Mouse (Mus musculus): ENCODE data around the gene Higd2a. TPM values are rescaled to one million over a fixed set of nuclear protein-coding genes. Genes with fewer than 3 reads are reported as not detected.
A peak's percentile ranks its signal among the peaks of the same experiment; 100 is the strongest.

Higd2a gene
- total and polyA plus RNA-seq, 3 experiments = 51.6 to 106 (median 86.0) TPM

DNA sequence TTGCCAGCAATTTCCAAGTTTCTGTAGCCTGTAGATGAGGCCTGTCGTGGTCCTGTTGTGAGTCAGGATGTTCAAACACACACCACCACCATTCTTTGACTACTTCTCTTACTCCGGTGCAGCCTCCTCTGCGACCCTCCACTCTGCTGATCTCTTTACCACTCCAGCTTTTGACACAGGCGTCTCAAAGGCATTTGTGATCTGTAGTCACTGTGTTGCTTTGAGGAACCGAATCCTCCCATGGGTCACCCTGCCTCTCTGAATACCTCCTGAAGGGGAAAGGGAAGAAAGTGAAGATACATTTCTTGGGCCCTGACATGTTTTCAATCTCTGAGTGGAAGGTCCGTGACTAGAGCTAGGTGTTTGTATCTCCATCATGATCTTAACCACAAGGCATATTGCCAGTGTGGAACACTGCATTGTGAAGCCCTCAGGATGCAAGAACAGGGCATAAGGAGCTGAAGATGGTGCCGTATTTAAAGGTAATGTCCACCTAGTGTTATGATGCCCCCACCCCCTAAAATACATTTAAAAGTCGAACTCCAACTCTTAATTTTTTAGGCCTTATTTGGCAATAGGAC, 1.9 kb downstream of the Higd2a start:
- Histone ChIP-seq H3K4me1 (ENCODE audit: control insufficient read depth in 1 of 2, insufficient read depth in 2 of 2) (peaks cover 7 to 30% of the 10 kb centered on the region in 2 experiments), H3K27ac (ENCODE audit: insufficient read depth, low read depth) (no peak overlapping the region), H3K9ac (ENCODE audit: insufficient read depth, low read depth) (no peak overlapping the region), H3K79me2 (replicated peaks; ENCODE audit: control insufficient read depth, extremely low read depth, insufficient read depth, poor library complexity, severe bottlenecking) (peaks cover 28% of the 10 kb centered on the region), H3K4me2 (ENCODE audit: insufficient read depth, low read depth, poor library complexity, severe bottlenecking) (peak overlapping the region; percentile 65), H3K27me3 (replicated peaks) (no peaks in the 10 kb centered on the region), H3K4me3 (replicated peaks in 1 of 3; ENCODE audit: low read depth in 2 of 3, low read length in 2 of 3, poor library complexity in 1 of 3) (no peak overlapping the region), H3K36me3 (replicated peaks in 1 of 2; ENCODE audit: control insufficient read depth in 1 of 2, insufficient read depth in 1 of 2, low read length in 1 of 2) (peaks cover 8 to 70% of the 10 kb centered on the region in 2 experiments), H3K9me3 (replicated peaks; ENCODE audit: low read length) (no peaks in the 10 kb centered on the region)
- in situ Hi-C loops (cut with MboI; ENCODE audit: low pct_ligation_motif_present, low pct_unique_long_range_greater_than_20kb, low sequenced_read_pairs) = no loop called here
- dilution Hi-C loops (cut with MboI; ENCODE audit: extremely low pct_ligation_motif_present, extremely low pct_unique_long_range_greater_than_20kb, low sequenced_read_pairs) = no loop called here
- DNase-seq (ENCODE audit: extremely low read depth) = no peak
- TF ChIP-seq RAD21 (IDR thresholded peaks at IDR 0.05; ENCODE audit: low read depth, low read length) (no peak), NELFE (IDR thresholded peaks at IDR 0.05; ENCODE audit: low read depth, low read length) (no peak), GABPA (IDR thresholded peaks at IDR 0.05; ENCODE audit: insufficient replicate concordance, low read depth, low read length) (no peak), PAX5 (IDR thresholded peaks at IDR 0.05; ENCODE audit: low read length) (no peak), EP300 (IDR thresholded peaks at IDR 0.05; ENCODE audit: low read length) (no peak), MYC (IDR thresholded peaks at IDR 0.05; ENCODE audit: low read depth, low read length) (no peak), HCFC1 (IDR thresholded peaks at IDR 0.05; ENCODE audit: low read depth, low read length) (no peak), JUND (conservative IDR thresholded peaks at IDR 0.05; ENCODE audit: low read depth, low read length) (no peak), CHD2 (IDR thresholded peaks at IDR 0.05; ENCODE audit: low read length) (no peak), E2F4 (IDR thresholded peaks at IDR 0.05; ENCODE audit: insufficient replicate concordance, low read depth, low read length) (no peak), JUN (IDR thresholded peaks at IDR 0.05; ENCODE audit: insufficient read depth, low read depth, low read length) (no peak), UBTF (IDR thresholded peaks at IDR 0.05; ENCODE audit: low read depth, low read length) (no peak), USF1 (IDR thresholded peaks at IDR 0.05; ENCODE audit: low read depth, low read length) (no peak), CHD1 (IDR thresholded peaks at IDR 0.05; ENCODE audit: low read depth, low read length) (no peak), NRF1 (IDR thresholded peaks at IDR 0.05; ENCODE audit: low read depth, low read length) (no peak), ZMIZ1 (IDR thresholded peaks at IDR 0.05; ENCODE audit: low read depth, low read length) (no peak), POLR2A (IDR thresholded peaks at IDR 0.05; ENCODE audit: low read depth, low read length) (no peak), TBP (conservative IDR thresholded peaks at IDR 0.05; ENCODE audit: low read depth, low read length) (no peak)

- Histone ChIP-seq H3K4me3 (replicated peaks in 1 of 3; ENCODE audit: low read depth in 2 of 3, low read length in 2 of 3, poor library complexity in 1 of 3) (no peak overlapping the region), H3K9me3 (replicated peaks; ENCODE audit: low read length) (no peaks in the 10 kb centered on the region), H3K27me3 (replicated peaks) (no peaks in the 10 kb centered on the region), H3K79me2 (replicated peaks; ENCODE audit: control insufficient read depth, extremely low read depth, insufficient read depth, poor library complexity, severe bottlenecking) (peaks cover 16% of the 10 kb centered on the region), H3K4me2 (ENCODE audit: insufficient read depth, low read depth, poor library complexity, severe bottlenecking) (no peak overlapping the region), H3K27ac (ENCODE audit: insufficient read depth, low read depth) (no peak overlapping the region), H3K9ac (ENCODE audit: insufficient read depth, low read depth) (no peak overlapping the region), H3K4me1 (ENCODE audit: control insufficient read depth in 1 of 2, insufficient read depth in 2 of 2) (peaks cover 4 to 13% of the 10 kb centered on the region in 2 experiments), H3K36me3 (replicated peaks in 1 of 2; ENCODE audit: control insufficient read depth in 1 of 2, insufficient read depth in 1 of 2, low read length in 1 of 2) (peaks cover 6 to 70% of the 10 kb centered on the region in 2 experiments)
- TF ChIP-seq ZC3H11A (IDR thresholded peaks at IDR 0.05; ENCODE audit: low read depth, low read length) (no peak), E2F4 (IDR thresholded peaks at IDR 0.05; ENCODE audit: insufficient replicate concordance, low read depth, low read length) (no peak), TCF12 (IDR thresholded peaks at IDR 0.05; ENCODE audit: low read depth, low read length) (no peak), POLR2AphosphoS2 (IDR thresholded peaks at IDR 0.05; ENCODE audit: low read depth, low read length) (no peak), JUND (conservative IDR thresholded peaks at IDR 0.05; ENCODE audit: low read depth, low read length) (no peak), MXI1 (IDR thresholded peaks at IDR 0.05; ENCODE audit: low read depth, low read length) (no peak)
- dilution Hi-C loops (cut with MboI; ENCODE audit: extremely low pct_ligation_motif_present, extremely low pct_unique_long_range_greater_than_20kb, low sequenced_read_pairs) (no loop called here), in situ Hi-C loops (cut with MboI; ENCODE audit: low pct_ligation_motif_present, low pct_unique_long_range_greater_than_20kb, low sequenced_read_pairs) (no loop called here)
- no peak for DNase-seq (ENCODE audit: extremely low read depth)
Observed at GRCm38 (mm10) chr13:54593617-54594016, 3.6 kb downstream of the Higd2a start.

Data from CH12.LX (cell line).